In genomic region chr5:113108165-113108764, GRCm38 (mm10) we compare ENCODE assay signal across 20 mouse cellular contexts. TPM values are rescaled to one million over a fixed set of nuclear protein-coding genes. Genes with fewer than 3 reads are reported as not detected.
DNase-seq lines count a peak whose midpoint lies in the region; ATAC-seq and TF ChIP-seq lines count a peak whose summit lies in the region.
"Had no signal": no experiment of that assay in that cellular context is flagged by ENCODE, and none has a peak within 500 bp of the region (broad histone marks: within the 10 kb centered on the region; RNA-seq: fewer than 3 reads in every experiment).

No protein-coding gene starts in this region.

- DNase-seq in heart, embryonic 10.5 days (ENCODE audit: low spot score), result no peak
- no peak for DNase-seq in heart, adult 2 months
- no peak for DNase-seq in lung, postnatal 4 days
- DNase-seq in layer of hippocampus, adult 9-11 months, result no peak
- no peak for DNase-seq in forebrain, embryonic 10.5 days (ENCODE audit: extremely low spot score, low spot score)
- DNase-seq: forebrain, postnatal 0 days; gastrocnemius, postnatal 36 days; kidney, adult 9 months; right cerebral cortex, adult 18-20 months; thymus, adult 18-20 months had no signal

- peak overlapping the region; percentile 76 for H3K27ac ChIP-seq in heart, embryonic 10.5 days
- H3K27ac ChIP-seq in heart, adult 2 months, result no peak overlapping the region
- peak overlapping the region; percentile 77 for H3K27ac ChIP-seq in lung, embryonic 16.5 days (ENCODE audit: low read length)
- peak overlapping the region; percentile 39; the same call in 1 of the 2 replicates for H3K27ac ChIP-seq in limb, embryonic 13.5 days
- H3K27ac ChIP-seq in forebrain, embryonic 10.5 days, result no peak overlapping the region
- H3K27ac ChIP-seq: hindbrain, embryonic 13.5 days had no signal

- peaks cover 6% of the 10 kb centered on the region for H3K79me2 ChIP-seq in heart, adult 2 months (replicated peaks; ENCODE audit: control insufficient read depth, insufficient read depth, low read length)

- no peaks in the 10 kb centered on the region for H3K27me3 ChIP-seq in heart, embryonic 10.5 days (ENCODE audit: insufficient read depth, poor library complexity, severe bottlenecking)
- no peaks in the 10 kb centered on the region for H3K27me3 ChIP-seq in heart, adult 2 months (ENCODE audit: control insufficient read depth, insufficient read depth, low read length)
- H3K27me3 ChIP-seq in lung, embryonic 16.5 days (ENCODE audit: control insufficient read depth, insufficient read depth, low read depth, low read length), result no peaks in the 10 kb centered on the region
- H3K27me3 ChIP-seq in limb, embryonic 13.5 days, result no peaks in the 10 kb centered on the region
- H3K27me3 ChIP-seq in forebrain, embryonic 10.5 days (ENCODE audit: poor library complexity, severe bottlenecking), result no peaks in the 10 kb centered on the region
- H3K27me3 ChIP-seq: CH12.LX; hindbrain, embryonic 13.5 days had no signal

- H3K9ac ChIP-seq in heart, adult 2 months (ENCODE audit: low read depth, low read length), result no peak overlapping the region
- H3K9ac ChIP-seq in lung, embryonic 16.5 days (ENCODE audit: low read length), result no peak overlapping the region
- H3K9ac ChIP-seq in limb, embryonic 13.5 days, result no peak overlapping the region
- H3K9ac ChIP-seq: forebrain, postnatal 0 days; hindbrain, embryonic 13.5 days had no signal

- 32% methylated on average over 11 of the region's 11 CpGs for WGBS in heart, embryonic 10.5 days
- WGBS in heart, adult 2 months, result 49% methylated on average over 11 of the region's 11 CpGs
- 53% methylated on average over 11 of the region's 11 CpGs for WGBS in lung, embryonic 16.5 days
- 73% methylated on average over 11 of the region's 11 CpGs for WGBS in limb, embryonic 13.5 days
- 84% methylated on average over 11 of the region's 11 CpGs for WGBS in forebrain, embryonic 10.5 days

- intact Hi-C loops in heart, adult 2 months (cut with DNase I), result loop anchor here (2.0 kb wide), 2 partner anchors 31 to 47 kb away; no protein-coding TSS in a partner anchor

- TF ChIP-seq EP300 in heart, adult 2 months (IDR thresholded peaks at IDR 0.05; ENCODE audit: insufficient read depth, low read depth, low read length), result no peak

- no peak overlapping the region for H3K4me2 ChIP-seq in lung, embryonic 16.5 days (ENCODE audit: low read depth, low read length)
- no peak overlapping the region for H3K4me2 ChIP-seq in limb, embryonic 13.5 days (replicated peaks)
- H3K4me2 ChIP-seq: hindbrain, embryonic 13.5 days had no signal

- H3K9me3 ChIP-seq in heart, embryonic 10.5 days, result no peaks in the 10 kb centered on the region
- no peaks in the 10 kb centered on the region for H3K9me3 ChIP-seq in lung, embryonic 16.5 days (ENCODE audit: control insufficient read depth, low read length)
- H3K9me3 ChIP-seq in limb, embryonic 13.5 days, result no peaks in the 10 kb centered on the region
- no peaks in the 10 kb centered on the region for H3K9me3 ChIP-seq in forebrain, embryonic 10.5 days
- H3K9me3 ChIP-seq: hindbrain, embryonic 13.5 days had no signal

- ATAC-seq in lung, embryonic 16.5 days (ENCODE audit: low read depth), result peak; percentile 4; the same call in 1 of the 2 replicates
- ATAC-seq in limb, embryonic 13.5 days (ENCODE audit: low FRiP score, low read depth), result no peak
- ATAC-seq: activated CD4-positive, CD25-positive, alpha-beta regulatory T cell, adult 4 months; forebrain, postnatal 0 days had no signal

- no peak for TF ChIP-seq POLR2A in heart, adult 2 months (IDR thresholded peaks at IDR 0.05; ENCODE audit: insufficient read depth, low read depth, low read length)

- peaks cover 69% of the 10 kb centered on the region for H3K4me1 ChIP-seq in heart, embryonic 10.5 days
- peaks cover 18% of the 10 kb centered on the region for H3K4me1 ChIP-seq in heart, adult 2 months (ENCODE audit: control insufficient read depth, insufficient read depth, low read length)
- H3K4me1 ChIP-seq in lung, embryonic 16.5 days (replicated peaks; ENCODE audit: control insufficient read depth, insufficient read depth, low read length), result peaks cover 37% of the 10 kb centered on the region
- peaks cover 44% of the 10 kb centered on the region for H3K4me1 ChIP-seq in limb, embryonic 13.5 days
- H3K4me1 ChIP-seq in forebrain, embryonic 10.5 days, result peaks cover 22% of the 10 kb centered on the region

- H3K36me3 ChIP-seq in heart, embryonic 10.5 days, result no peaks in the 10 kb centered on the region
- no peaks in the 10 kb centered on the region for H3K36me3 ChIP-seq in heart, adult 2 months (ENCODE audit: control insufficient read depth, insufficient read depth, low read length)
- no peaks in the 10 kb centered on the region for H3K36me3 ChIP-seq in lung, embryonic 16.5 days (ENCODE audit: control insufficient read depth, insufficient read depth, low read length)
- H3K36me3 ChIP-seq in limb, embryonic 13.5 days, result no peaks in the 10 kb centered on the region
- no peaks in the 10 kb centered on the region for H3K36me3 ChIP-seq in forebrain, embryonic 10.5 days (replicated peaks)
- H3K36me3 ChIP-seq: hindbrain, embryonic 13.5 days had no signal

- H3K4me3 ChIP-seq in heart, embryonic 10.5 days, result no peak overlapping the region
- H3K4me3 ChIP-seq in heart, adult 2 months, result no peak overlapping the region
- no peak overlapping the region for H3K4me3 ChIP-seq in lung, embryonic 16.5 days (ENCODE audit: low read length)
- no peak overlapping the region for H3K4me3 ChIP-seq in limb, embryonic 13.5 days
- no peak overlapping the region for H3K4me3 ChIP-seq in forebrain, embryonic 10.5 days
- H3K4me3 ChIP-seq: hindbrain, embryonic 13.5 days had no signal

- no peak for TF ChIP-seq CTCF in heart, adult 2 months (IDR thresholded peaks at IDR 0.05)

RNA-seq across cellular contexts. Expression of gene Crybb3, which starts 26.9 kb away (rescaled TPM):
- 0.71 and 0.87 TPM in 2 replicates for polyA plus RNA-seq in heart, embryonic 10.5 days (2016; fragmentation: Nextera tagmentation; extraction: Ambion mirVana)
- 1 to 10 TPM in 1 of 2 experiments, under 1 TPM in 1; 0.68 to 1.5 TPM for total RNA-seq in heart, adult 2 months (2021)
- 2.6 and 4.2 TPM in 2 replicates for polyA plus RNA-seq in heart, adult 2 months (2012; rRNA removed)
- 1.0 and 1.4 TPM in 2 replicates for polyA plus RNA-seq in lung, embryonic 16.5 days (2015; fragmentation: Nextera tagmentation; extraction: Ambion mirVana)
- 0.89 and 1.6 TPM in 2 replicates for polyA plus RNA-seq in limb, embryonic 13.5 days (2015; fragmentation: Nextera tagmentation; extraction: Ambion mirVana)
- polyA plus RNA-seq in forebrain, embryonic 10.5 days (2016; fragmentation: Nextera tagmentation; extraction: Ambion mirVana), result 1.0 TPM in 2 replicates
- total RNA-seq: CH12.LX had no signal
- polyA plus RNA-seq: activated CD4-positive, CD25-positive, alpha-beta regulatory T cell, adult 4 months; liver, embryonic 16.5 days had no signal

RNA-seq across cellular contexts. Expression of gene Crybb2, which starts 38.3 kb away (rescaled TPM):
- not detected in 2 replicates for polyA plus RNA-seq in heart, embryonic 10.5 days (2016; fragmentation: Nextera tagmentation; extraction: Ambion mirVana)
- not detected for total RNA-seq in heart, adult 2 months (2021)
- not detected in 2 replicates for polyA plus RNA-seq in heart, adult 2 months (2012; rRNA removed)
- polyA plus RNA-seq in lung, embryonic 16.5 days (2015; fragmentation: Nextera tagmentation; extraction: Ambion mirVana), result not detected in 2 replicates
- not detected in 2 replicates for polyA plus RNA-seq in limb, embryonic 13.5 days (2015; fragmentation: Nextera tagmentation; extraction: Ambion mirVana)
- not detected in 2 replicates for polyA plus RNA-seq in forebrain, embryonic 10.5 days (2016; fragmentation: Nextera tagmentation; extraction: Ambion mirVana)
- total RNA-seq: adrenal gland, postnatal 4 days; CH12.LX; forebrain, postnatal 0 days; gastrocnemius, postnatal 36 days; left cerebral cortex, adult 18-20 months had no signal
- polyA plus RNA-seq: activated CD4-positive, CD25-positive, alpha-beta regulatory T cell, adult 4 months; cortical plate, adult 2 months; forebrain, postnatal 0 days; hindbrain, embryonic 13.5 days; liver, embryonic 16.5 days; spleen, adult 2 months had no signal

Comparison
In these comparisons a context has a peak if more than half of its experiments do, and no peak if none do; other contexts are left out.
1. H3K27ac ChIP-seq: peak in heart, embryonic 10.5 days (single experiment), lung, embryonic 16.5 days (single experiment) and limb, embryonic 13.5 days (single experiment); none in heart, adult 2 months (single experiment) and forebrain, embryonic 10.5 days (single experiment).